Mouse (Mus musculus) heart, embryonic 10.5 days (tissue): ENCODE data around the gene Glis2. TPM values are rescaled to one million over a fixed set of nuclear protein-coding genes. Genes with fewer than 3 reads are reported as not detected.

Experiments used
- DNase-seq: peaks from one replicate; pipeline ENCODE4 v3.0.0-alpha.2; 2017; ENCODE audit warnings: low spot score
- H3K27ac ChIP-seq: fragments of 300-500 bp; sonication (generic); 2 replicates; pipeline ENCODE4 v1.5.1; 2016; ENCODE audit warnings: mild to moderate bottlenecking
- H3K27me3 ChIP-seq: fragments of 300-500 bp; sonication (generic); 2 replicates; pipeline ENCODE4 v1.6.1; 2016; ENCODE audit warnings: mild to moderate bottlenecking; ENCODE audit not compliant: poor library complexity, insufficient read depth, severe bottlenecking
- H3K36me3 ChIP-seq: fragments of 300-500 bp; sonication (generic); 2 replicates; pipeline ENCODE4 v1.6.1; 2016; ENCODE audit warnings: mild to moderate bottlenecking, moderate library complexity
- H3K4me1 ChIP-seq: fragments of 300-500 bp; sonication (generic); 2 replicates; pipeline ENCODE4 v1.6.1; 2016; ENCODE audit warnings: mild to moderate bottlenecking
- H3K4me3 ChIP-seq: fragments of 300-500 bp; sonication (generic); 2 replicates; pipeline ENCODE4 v1.5.1; 2016; ENCODE audit warnings: mild to moderate bottlenecking, moderate library complexity
- H3K9me3 ChIP-seq: fragments of 300-500 bp; sonication (generic); 2 replicates; pipeline ENCODE4 v1.6.1; 2016; ENCODE audit warnings: mild to moderate bottlenecking, moderate library complexity
- WGBS: fragments of 180-500 bp; shearing (Covaris S2); methylation state at CpG from one replicate; pipeline ENCODE4 v1.1.7; 2016; 5-methylcytosine and 5-hydroxymethylcytosine counted together
- polyA plus RNA-seq: library from polyadenylated mRNA; unstranded; fragments of >200 nt; fragmentation: Nextera tagmentation; extraction: Ambion mirVana; gene quantifications from 2 replicates; pipeline ENCODE4 v1.2.1, GENCODE M21; 2016

The Glis2 gene
- polyA plus RNA-seq, 1 experiment from 2014 or later, result 20.7 TPM

- DNase-seq, result peak; percentile 99
- 1% methylated on average over 43 of the region's 43 CpGs for WGBS
- Histone ChIP-seq H3K27ac (peak overlapping the region; percentile 94), H3K27me3 (no peaks in the 10 kb centered on the region), H3K36me3 (peaks cover 17% of the 10 kb centered on the region), H3K4me1 (peaks cover 28% of the 10 kb centered on the region), H3K4me3 (peak overlapping the region; percentile 59), H3K9me3 (no peaks in the 10 kb centered on the region)
Measured at GRCm38 (mm10) chr16:4586531-4587123, 7.9 kb upstream of the Glis2 start.

DNA sequence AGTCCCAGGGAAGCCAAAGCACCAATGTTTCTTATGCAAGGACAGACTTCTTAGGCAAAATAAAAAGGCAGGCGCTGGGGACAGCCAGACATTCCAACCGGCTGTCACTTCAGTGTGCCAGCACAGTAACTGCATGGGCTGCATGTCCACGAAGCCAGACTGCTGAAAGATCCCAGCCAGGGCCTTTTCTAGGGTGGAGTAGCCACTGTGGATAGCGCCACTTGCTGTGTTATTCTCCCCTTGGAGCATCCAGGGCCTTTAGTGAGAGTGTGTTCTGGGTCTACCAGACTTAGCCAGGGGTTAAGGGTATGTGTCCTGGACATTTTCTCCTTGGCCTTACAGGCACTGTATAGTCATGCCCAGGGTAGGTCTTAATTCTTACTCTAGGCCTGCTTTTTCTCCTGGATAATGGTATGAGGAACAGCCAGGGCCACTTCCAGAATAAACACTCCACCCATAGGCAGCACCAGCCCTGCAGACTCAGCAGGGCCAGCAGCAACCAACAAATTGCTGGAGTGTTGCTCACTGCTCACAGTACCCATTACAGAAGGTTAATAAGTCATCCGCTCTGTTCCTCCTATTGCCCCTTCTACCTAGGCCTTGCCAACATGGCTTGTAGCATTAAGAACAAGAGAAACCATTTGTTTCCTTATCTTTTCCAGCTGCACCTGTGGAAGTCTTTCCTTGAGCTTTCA lies 6.8 kb upstream of the Glis2 start:
- DNase-seq, result no peak
- Histone ChIP-seq H3K4me3 (peak overlapping the region; percentile 59), H3K36me3 (peaks cover 17% of the 10 kb centered on the region), H3K9me3 (no peaks in the 10 kb centered on the region), H3K27me3 (no peaks in the 10 kb centered on the region), H3K27ac (peak overlapping the region; percentile 94), H3K4me1 (peaks cover 32% of the 10 kb centered on the region)
- 47% methylated on average over 5 of the region's 5 CpGs for WGBS

GRCm38 (mm10) chr16:4590236-4590635 lies 4.3 kb upstream of the Glis2 start:
- no peaks in the 10 kb centered on the region for H3K9me3 ChIP-seq
- peaks cover 57% of the 10 kb centered on the region for H3K4me1 ChIP-seq
- peaks cover 17% of the 10 kb centered on the region for H3K36me3 ChIP-seq
- no peaks in the 10 kb centered on the region for H3K27me3 ChIP-seq
- DNase-seq, result no peak
- no peak overlapping the region for H3K4me3 ChIP-seq
- 93% methylated on average over 9 of the region's 9 CpGs for WGBS
- no peak overlapping the region for H3K27ac ChIP-seq

- Histone ChIP-seq H3K36me3 (peaks cover 17% of the 10 kb centered on the region), H3K4me1 (peaks cover 59% of the 10 kb centered on the region), H3K27ac (peak overlapping the region; percentile 97), H3K27me3 (no peaks in the 10 kb centered on the region), H3K9me3 (no peaks in the 10 kb centered on the region), H3K4me3 (peak overlapping the region; percentile 93)
- WGBS, result 15% methylated on average over 32 of the region's 32 CpGs
- DNase-seq, result no peak
Measured at GRCm38 (mm10) chr16:4592909-4593875, 1.3 kb upstream of the Glis2 start.

GRCm38 (mm10) chr16:4594814-4595526 lies 457 bp downstream of the Glis2 start:
- WGBS, result 1% methylated on average over 41 of the region's 52 CpGs
- peak overlapping the region; percentile 93 for H3K4me3 ChIP-seq
- H3K27ac ChIP-seq, result peak overlapping the region; percentile 97
- H3K27me3 ChIP-seq, result no peaks in the 10 kb centered on the region
- peaks cover 76% of the 10 kb centered on the region for H3K4me1 ChIP-seq
- DNase-seq, result no peak
- peaks cover 13% of the 10 kb centered on the region for H3K36me3 ChIP-seq
- no peaks in the 10 kb centered on the region for H3K9me3 ChIP-seq

DNA sequence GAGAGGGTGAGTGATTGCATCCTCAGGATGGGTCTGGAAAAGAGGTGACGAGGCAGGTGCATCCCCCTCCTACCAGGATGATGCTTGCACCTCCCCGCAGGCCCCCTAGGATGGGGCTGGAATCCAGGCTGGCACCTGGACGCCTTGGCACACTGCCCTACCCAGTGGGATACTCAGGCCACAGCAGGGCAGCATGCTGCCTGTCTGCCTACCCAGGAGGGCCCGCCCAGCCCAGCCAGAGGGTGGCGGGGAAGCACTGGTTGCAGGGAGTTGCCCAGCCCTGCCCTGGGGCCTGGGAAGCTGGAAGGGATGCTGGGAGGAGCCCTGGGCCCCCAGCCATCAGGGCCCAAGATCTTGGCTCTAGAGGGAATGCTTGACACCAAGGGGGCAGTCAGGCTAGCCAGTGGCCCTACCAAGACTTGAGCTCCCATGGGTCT lies 1.0 kb downstream of the Glis2 start:
- 13% methylated on average over 5 of the region's 5 CpGs for WGBS
- Histone ChIP-seq H3K9me3 (no peaks in the 10 kb centered on the region), H3K4me3 (peak overlapping the region; percentile 93), H3K36me3 (peaks cover 8% of the 10 kb centered on the region), H3K27me3 (no peaks in the 10 kb centered on the region), H3K4me1 (peaks cover 82% of the 10 kb centered on the region), H3K27ac (peak overlapping the region; percentile 97)
- DNase-seq, result no peak

DNA sequence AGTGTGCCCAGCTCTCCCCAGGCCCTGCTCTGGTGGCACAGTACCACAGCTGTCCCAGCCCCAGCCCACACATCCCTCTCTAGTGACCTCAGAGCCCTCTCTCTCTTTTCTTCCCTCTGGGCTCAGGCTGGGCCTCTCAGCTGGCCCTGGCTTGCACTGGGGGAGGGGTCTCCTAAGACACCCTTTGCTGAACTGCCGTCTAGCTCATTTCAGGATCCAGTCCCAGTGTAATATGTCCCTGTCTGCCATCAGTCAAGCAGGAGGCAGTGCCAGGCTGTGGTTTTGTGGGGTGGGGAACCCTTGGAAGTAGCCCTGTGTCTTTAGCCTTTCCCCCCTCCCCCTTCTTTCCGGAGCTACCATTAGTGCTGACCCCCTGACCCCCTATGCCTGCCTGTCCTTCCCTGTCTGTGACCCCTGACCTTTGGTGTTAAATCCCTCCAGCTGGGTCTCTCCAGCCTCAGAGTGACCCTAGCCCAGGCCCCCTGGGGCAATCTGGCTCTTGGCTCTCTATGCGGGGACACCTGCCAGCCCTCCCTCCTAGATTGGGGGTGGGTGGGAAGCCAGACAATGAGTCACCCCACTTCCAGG lies 1.7 kb downstream of the Glis2 start:
- peaks cover 89% of the 10 kb centered on the region for H3K4me1 ChIP-seq
- no peaks in the 10 kb centered on the region for H3K9me3 ChIP-seq
- WGBS, result 18% methylated on average over 3 of the region's 3 CpGs
- peaks cover under 1% of the 10 kb centered on the region for H3K36me3 ChIP-seq
- H3K27me3 ChIP-seq, result no peaks in the 10 kb centered on the region
- peak overlapping the region; percentile 97 for H3K27ac ChIP-seq
- DNase-seq, result no peak
- H3K4me3 ChIP-seq, result peak overlapping the region; percentile 93

DNA sequence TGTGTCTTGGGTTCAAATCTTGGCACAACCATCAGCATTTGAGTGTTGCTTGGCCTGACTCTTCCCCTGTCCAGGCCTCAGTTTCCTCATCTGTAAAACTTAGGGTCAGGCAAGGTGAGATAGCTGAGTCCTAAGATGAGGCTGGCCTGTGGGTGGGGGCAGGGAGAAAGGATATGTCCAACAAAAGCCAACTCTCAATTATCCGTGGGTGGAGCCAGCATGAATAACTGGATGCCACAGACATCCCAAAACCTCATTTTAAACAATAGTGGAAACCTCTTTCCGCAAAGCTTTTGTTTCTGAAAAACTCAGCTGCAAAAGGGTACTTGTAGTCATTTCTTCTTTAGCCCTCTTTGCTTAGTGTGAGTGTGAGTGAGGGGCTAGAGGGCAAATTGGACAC lies 2.3 kb downstream of the Glis2 start:
- H3K4me1 ChIP-seq, result peaks cover 95% of the 10 kb centered on the region
- H3K4me3 ChIP-seq, result peak overlapping the region; percentile 93
- H3K27me3 ChIP-seq, result no peaks in the 10 kb centered on the region
- WGBS, result 74% methylated on average over 2 of the region's 2 CpGs
- no peaks in the 10 kb centered on the region for H3K9me3 ChIP-seq
- DNase-seq, result no peak
- H3K27ac ChIP-seq, result peak overlapping the region; percentile 97
- no peaks in the 10 kb centered on the region for H3K36me3 ChIP-seq

- H3K36me3 ChIP-seq, result no peaks in the 10 kb centered on the region
- H3K9me3 ChIP-seq, result no peaks in the 10 kb centered on the region
- no peaks in the 10 kb centered on the region for H3K27me3 ChIP-seq
- no peak for DNase-seq
- WGBS, result 64% methylated on average over 7 of the region's 7 CpGs
- H3K27ac ChIP-seq, result peak overlapping the region; percentile 97
- peak overlapping the region; percentile 23; the same call in 1 of the 2 replicates for H3K4me3 ChIP-seq
- H3K4me1 ChIP-seq, result peaks cover 99% of the 10 kb centered on the region
Measured at GRCm38 (mm10) chr16:4597296-4597695, 2.8 kb downstream of the Glis2 start.

- no peaks in the 10 kb centered on the region for H3K9me3 ChIP-seq
- H3K36me3 ChIP-seq, result no peaks in the 10 kb centered on the region
- peaks cover 99% of the 10 kb centered on the region for H3K4me1 ChIP-seq
- WGBS, result 61% methylated on average over 5 of the region's 5 CpGs
- H3K27me3 ChIP-seq, result no peaks in the 10 kb centered on the region
- no peak for DNase-seq
- peak overlapping the region; percentile 23 for H3K4me3 ChIP-seq
- H3K27ac ChIP-seq, result peak overlapping the region; percentile 97
Measured at GRCm38 (mm10) chr16:4598041-4598440, 3.5 kb downstream of the Glis2 start.

DNA sequence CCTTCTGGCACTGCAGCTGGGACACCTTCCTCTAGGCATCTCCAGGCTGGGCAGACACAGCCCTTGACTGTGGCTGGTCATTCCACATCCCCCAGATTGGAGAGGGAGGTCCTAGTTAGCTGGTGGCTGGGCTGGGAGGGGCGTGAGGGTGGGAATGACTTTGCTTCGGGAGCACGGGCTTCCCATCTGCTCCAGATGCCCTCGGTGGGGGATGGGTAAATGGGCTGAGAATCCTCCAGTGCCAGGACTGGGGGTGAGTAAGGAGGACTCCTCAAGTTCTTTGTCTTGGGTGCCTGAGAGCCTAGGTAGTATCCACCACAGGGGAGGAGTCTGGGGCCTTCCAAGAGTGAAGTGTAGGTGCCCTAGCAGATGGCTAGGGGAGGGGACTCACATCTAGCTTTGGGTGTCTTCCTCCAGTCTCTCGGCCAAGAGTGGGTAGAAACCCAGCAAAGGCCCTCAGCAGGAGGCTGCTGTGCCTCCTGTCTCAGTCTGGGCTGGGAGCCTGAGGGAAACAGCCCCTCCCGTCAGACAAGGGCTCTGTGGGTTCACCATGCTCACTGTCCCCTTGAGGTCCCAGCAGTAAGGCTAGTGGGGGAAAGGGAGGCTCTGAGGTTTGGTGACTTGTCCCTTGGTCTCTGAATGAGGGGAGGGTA lies 4.5 kb downstream of the Glis2 start:
- Histone ChIP-seq H3K36me3 (no peaks in the 10 kb centered on the region), H3K27ac (peak overlapping the region; percentile 81), H3K4me1 (peaks cover 99% of the 10 kb centered on the region), H3K27me3 (no peaks in the 10 kb centered on the region), H3K9me3 (no peaks in the 10 kb centered on the region), H3K4me3 (peak overlapping the region; percentile 19; the same call in 1 of the 2 replicates)
- 21% methylated on average over 6 of the region's 6 CpGs for WGBS
- DNase-seq, result no peak
